Mouse (Mus musculus) spleen, postnatal 10 days (tissue): ENCODE measurements at regions not wholly inside any gene's neighbourhood (a gene's known extent, or its start where the extent isn't known, plus 50 kb on each side); places are given as distances from the start of the nearest gene placed in this dataset.

Experiments used
- DNase-seq, 2 experiments: peaks; one replicate each; pipeline ENCODE4 v3.0.0; 2021 to 2022; ENCODE audit warnings: low spot score in 2 of 2

- no peak for DNase-seq
Measured at GRCm38 (mm10) chr17:51262946-51263345, 83.8 kb upstream of the Tbc1d5 start.

DNA sequence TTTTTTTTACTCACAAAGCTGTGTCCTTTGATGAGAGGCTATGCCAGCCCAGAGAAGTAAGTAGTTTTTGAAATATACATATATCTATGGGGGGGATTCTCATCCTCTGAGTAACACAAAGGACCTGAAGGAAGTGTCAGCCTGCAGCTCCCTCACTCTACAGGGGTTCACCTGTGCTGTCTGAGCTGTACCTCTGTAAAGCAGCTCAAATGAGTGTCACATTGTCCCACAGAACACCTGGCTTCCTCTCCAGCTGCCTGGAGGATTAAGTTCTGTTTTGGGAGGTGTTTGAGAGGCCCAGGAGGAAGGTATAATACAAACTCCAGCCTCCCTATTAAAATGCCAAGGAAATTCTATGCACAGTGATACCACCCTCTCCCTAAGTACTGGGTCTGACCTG is 83.3 kb upstream of the Tbc1d5 start:
- no peak for DNase-seq

- DNase-seq = no peak
Measured at GRCm38 (mm10) chr17:51258316-51258715, 79.2 kb upstream of the Tbc1d5 start.

GRCm38 (mm10) chr17:51248543-51248942 is 69.4 kb upstream of the Tbc1d5 start:
- no peak for DNase-seq

- no peak for DNase-seq
Measured at GRCm38 (mm10) chr17:51246038-51246437, 66.9 kb upstream of the Tbc1d5 start.

GRCm38 (mm10) chr17:51240360-51240993 is 61.3 kb upstream of the Tbc1d5 start:
- peak in 1 of 2 experiments; percentile 47 for DNase-seq

DNA sequence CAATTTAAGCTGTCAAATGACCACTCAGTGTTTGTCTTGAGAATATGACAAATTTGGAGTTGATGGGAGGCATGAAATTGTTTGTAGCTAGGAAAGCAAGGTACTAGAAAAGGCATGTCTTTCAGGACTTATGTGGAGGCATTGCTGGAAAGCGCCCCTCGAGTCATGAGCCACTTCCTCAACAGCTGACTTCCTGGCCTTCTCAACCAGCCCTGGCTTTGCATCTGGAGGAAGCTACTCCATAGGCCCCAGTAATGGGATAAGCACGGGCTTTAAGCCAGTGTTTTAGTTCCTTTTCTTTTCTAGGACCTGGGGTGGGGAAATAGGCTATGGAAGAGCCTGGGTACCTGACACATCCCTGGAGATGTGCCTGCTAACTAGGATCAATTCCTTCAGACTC is 60.3 kb upstream of the Tbc1d5 start:
- DNase-seq = no peak
